Mouse (Mus musculus) forebrain, embryonic 16.5 days (tissue): ENCODE results near the gene Krt7. TPM values are rescaled to one million over a fixed set of nuclear protein-coding genes. Genes with fewer than 3 reads are reported as not detected.

Experiments
- ATAC-seq: fragments of 200-750 bp; cut with Nextera tagmentation; 2 replicates; pipeline ENCODE4 v1.8.0; 2017; ENCODE audit warnings: mild to moderate bottlenecking, moderate library complexity
- H3K27ac ChIP-seq: fragments of 300-500 bp; sonication (generic); 2 replicates; pipeline ENCODE4 v1.5.1; 2014; ENCODE audit warnings: low read length, control low read depth
- H3K27me3 ChIP-seq: fragments of 300-500 bp; sonication (generic); replicated peaks from 2 replicates; pipeline ENCODE4 v1.6.1; 2014; ENCODE audit warnings: low read length; ENCODE audit not compliant: control insufficient read depth, insufficient read depth
- H3K36me3 ChIP-seq: fragments of 300-500 bp; sonication (generic); 2 replicates; pipeline ENCODE4 v1.6.1; 2014; ENCODE audit not compliant: control insufficient read depth, insufficient read depth
- H3K4me1 ChIP-seq: fragments of 300-500 bp; sonication (generic); replicated peaks from 2 replicates; pipeline ENCODE4 v1.6.1; 2014; ENCODE audit warnings: low read length; ENCODE audit not compliant: control insufficient read depth, insufficient read depth
- H3K4me2 ChIP-seq: fragments of 300-500 bp; sonication (generic); 2 replicates; pipeline ENCODE4 v1.6.1; 2014; ENCODE audit warnings: mild to moderate bottlenecking, low read length, control low read depth
- H3K4me3 ChIP-seq: fragments of 300-500 bp; sonication (generic); replicated peaks from 2 replicates; pipeline ENCODE4 v1.5.1; 2014; ENCODE audit warnings: mild to moderate bottlenecking, low read length, control low read depth
- H3K9ac ChIP-seq: fragments of 300-500 bp; sonication (generic); replicated peaks from 2 replicates; pipeline ENCODE4 v1.6.1; 2014; ENCODE audit warnings: low read depth, low read length, control low read depth
- H3K9me3 ChIP-seq: fragments of 300-500 bp; sonication (generic); 2 replicates; pipeline ENCODE4 v1.6.1; 2016; ENCODE audit warnings: low read length; ENCODE audit not compliant: control insufficient read depth
- WGBS: fragments of 180-500 bp; shearing (Covaris S2); extraction: QIAGEN DNeasy Blood & Tissue Kit; methylation state at CpG from one replicate; pipeline ENCODE4 v1.1.7; 2014; 5-methylcytosine and 5-hydroxymethylcytosine counted together
- polyA plus RNA-seq: library from polyadenylated mRNA; unstranded; fragments of >200 nt; fragmentation: Nextera tagmentation; extraction: Ambion mirVana; gene quantifications from 2 replicates; pipeline ENCODE4 v1.2.1, GENCODE M21; 2015

Gene Krt7
- polyA plus RNA-seq, 1 experiment from 2014 or later: 0.62 TPM

GRCm38 (mm10) chr15:101390203-101390602, 20.6 kb upstream of the Krt7 start:
- Histone ChIP-seq H3K36me3 (no peaks in the 10 kb centered on the region), H3K9me3 (no peaks in the 10 kb centered on the region), H3K9ac (no peak overlapping the region), H3K4me2 (no peak overlapping the region), H3K4me1 (no peaks in the 10 kb centered on the region), H3K27ac (no peak overlapping the region), H3K27me3 (no peaks in the 10 kb centered on the region), H3K4me3 (no peak overlapping the region)
- 83% methylated on average over 5 of the region's 5 CpGs for WGBS
- ATAC-seq: no peak

- ATAC-seq: no peak
- H3K9me3 ChIP-seq: no peaks in the 10 kb centered on the region
- H3K4me3 ChIP-seq: no peak overlapping the region
- no peak overlapping the region for H3K9ac ChIP-seq
- H3K27ac ChIP-seq: no peak overlapping the region
- 85% methylated on average over 5 of the region's 5 CpGs for WGBS
- no peaks in the 10 kb centered on the region for H3K36me3 ChIP-seq
- no peaks in the 10 kb centered on the region for H3K27me3 ChIP-seq
- H3K4me2 ChIP-seq: no peak overlapping the region
- H3K4me1 ChIP-seq: no peaks in the 10 kb centered on the region
Observed at GRCm38 (mm10) chr15:101392251-101392650, 18.6 kb upstream of the Krt7 start.

GRCm38 (mm10) chr15:101394908-101395307, 15.9 kb upstream of the Krt7 start:
- H3K27me3 ChIP-seq: no peaks in the 10 kb centered on the region
- H3K27ac ChIP-seq: no peak overlapping the region
- no peak for ATAC-seq
- WGBS: 68% methylated on average over 7 of the region's 7 CpGs
- no peaks in the 10 kb centered on the region for H3K4me1 ChIP-seq
- H3K9me3 ChIP-seq: no peaks in the 10 kb centered on the region
- H3K4me2 ChIP-seq: no peak overlapping the region
- no peak overlapping the region for H3K4me3 ChIP-seq
- no peak overlapping the region for H3K9ac ChIP-seq
- H3K36me3 ChIP-seq: no peaks in the 10 kb centered on the region

- no peak overlapping the region for H3K9ac ChIP-seq
- H3K9me3 ChIP-seq: no peaks in the 10 kb centered on the region
- ATAC-seq: no peak
- H3K4me3 ChIP-seq: no peak overlapping the region
- no peaks in the 10 kb centered on the region for H3K27me3 ChIP-seq
- H3K4me1 ChIP-seq: no peaks in the 10 kb centered on the region
- H3K36me3 ChIP-seq: no peaks in the 10 kb centered on the region
- no peak overlapping the region for H3K27ac ChIP-seq
- no peak overlapping the region for H3K4me2 ChIP-seq
- WGBS: 61% methylated on average over 7 of the region's 7 CpGs
Observed at GRCm38 (mm10) chr15:101396466-101396865, 14.4 kb upstream of the Krt7 start.

- no peak overlapping the region for H3K27ac ChIP-seq
- no peaks in the 10 kb centered on the region for H3K9me3 ChIP-seq
- ATAC-seq: no peak
- no peak overlapping the region for H3K4me2 ChIP-seq
- H3K9ac ChIP-seq: no peak overlapping the region
- 85% methylated on average over 3 of the region's 3 CpGs for WGBS
- H3K36me3 ChIP-seq: no peaks in the 10 kb centered on the region
- no peaks in the 10 kb centered on the region for H3K27me3 ChIP-seq
- no peak overlapping the region for H3K4me3 ChIP-seq
- H3K4me1 ChIP-seq: no peaks in the 10 kb centered on the region
Observed at GRCm38 (mm10) chr15:101396921-101397320, 13.9 kb upstream of the Krt7 start.

- Histone ChIP-seq H3K4me2 (no peak overlapping the region), H3K9ac (no peak overlapping the region), H3K4me3 (no peak overlapping the region), H3K4me1 (no peaks in the 10 kb centered on the region), H3K27ac (no peak overlapping the region), H3K9me3 (no peaks in the 10 kb centered on the region), H3K36me3 (no peaks in the 10 kb centered on the region), H3K27me3 (no peaks in the 10 kb centered on the region)
- WGBS: 92% methylated on average over 2 of the region's 2 CpGs
- ATAC-seq: no peak
Observed at GRCm38 (mm10) chr15:101397683-101398082, 13.2 kb upstream of the Krt7 start.

GRCm38 (mm10) chr15:101398269-101398668, 12.6 kb upstream of the Krt7 start:
- no peak overlapping the region for H3K4me2 ChIP-seq
- H3K9ac ChIP-seq: no peak overlapping the region
- H3K4me3 ChIP-seq: no peak overlapping the region
- H3K27me3 ChIP-seq: no peaks in the 10 kb centered on the region
- H3K9me3 ChIP-seq: no peaks in the 10 kb centered on the region
- no peak for ATAC-seq
- WGBS: 56% methylated on average over 8 of the region's 8 CpGs
- no peak overlapping the region for H3K27ac ChIP-seq
- no peaks in the 10 kb centered on the region for H3K4me1 ChIP-seq
- H3K36me3 ChIP-seq: no peaks in the 10 kb centered on the region

- Histone ChIP-seq H3K9ac (no peak overlapping the region), H3K36me3 (no peaks in the 10 kb centered on the region)
- 15% methylated on average over 31 of the region's 31 CpGs for WGBS
Observed at GRCm38 (mm10) chr15:101412188-101412587, 1.3 kb downstream of the Krt7 start.

GRCm38 (mm10) chr15:101413916-101414635, 3.2 kb downstream of the Krt7 start:
- 56% methylated on average over 7 of the region's 7 CpGs for WGBS
- no peak overlapping the region for H3K9ac ChIP-seq
- H3K9me3 ChIP-seq: no peaks in the 10 kb centered on the region
- no peaks in the 10 kb centered on the region for H3K36me3 ChIP-seq
- H3K27me3 ChIP-seq: 0 out of 2 replicates have a peak, but pooled peaks cover 5% of the 10 kb centered on the region
- H3K27ac ChIP-seq: no peak overlapping the region
- no peak overlapping the region for H3K4me3 ChIP-seq
- no peaks in the 10 kb centered on the region for H3K4me1 ChIP-seq
- ATAC-seq: no peak
- H3K4me2 ChIP-seq: no peak overlapping the region

More at GRCm38 (mm10) chr15:101412188-101412587, 1.3 kb downstream of the Krt7 start:
- Histone ChIP-seq H3K9me3 (no peaks in the 10 kb centered on the region), H3K4me2 (no peak overlapping the region), H3K4me1 (no peaks in the 10 kb centered on the region), H3K27me3 (0 out of 2 replicates have a peak, but pooled peaks cover 5% of the 10 kb centered on the region), H3K27ac (no peak overlapping the region), H3K4me3 (no peak overlapping the region)
- ATAC-seq: no peak
